ENCODE assay signal across 9 mouse cellular contexts in the genomic region with DNA sequence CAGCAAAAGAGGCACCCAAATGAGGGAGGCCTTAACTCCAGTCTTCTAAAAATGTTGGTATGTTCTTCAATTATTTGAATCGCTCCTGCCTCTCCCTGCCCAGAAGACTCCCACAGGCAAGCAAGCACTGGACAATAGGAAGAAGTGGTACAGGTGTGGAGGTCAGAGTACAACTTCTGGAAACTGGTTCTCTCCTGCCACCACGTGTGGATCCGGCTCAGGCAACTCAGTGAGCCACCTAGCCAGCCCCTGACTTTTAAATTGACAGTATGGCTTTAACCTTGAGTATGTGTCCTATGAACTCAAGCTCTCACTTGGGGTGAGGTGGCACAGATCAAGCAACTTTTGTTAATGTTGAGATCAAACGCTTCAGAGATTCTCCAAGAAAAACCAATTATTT. TPM values are rescaled to one million over a fixed set of nuclear protein-coding genes. Genes with fewer than 3 reads are reported as not detected.
DNase-seq lines count a peak whose midpoint lies in the region; ATAC-seq and TF ChIP-seq lines count a peak whose summit lies in the region.
"Had no signal": no experiment of that assay in that cellular context is flagged by ENCODE, and none has a peak within 500 bp of the region (broad histone marks: within the 10 kb centered on the region; RNA-seq: fewer than 3 reads in every experiment).

No protein-coding gene starts in this region.

- H3K4me1 ChIP-seq in heart, adult 2 months (ENCODE audit: control insufficient read depth, insufficient read depth, low read length) = peaks cover 7% of the 10 kb centered on the region
- H3K4me1 ChIP-seq in bone marrow, adult 2 months (ENCODE audit: control insufficient read depth, insufficient read depth, low read length) = peaks cover 2% of the 10 kb centered on the region
- H3K4me1 ChIP-seq in intestine, embryonic 14.5 days (replicated peaks; ENCODE audit: control insufficient read depth, insufficient read depth, low read length) = peaks cover 12% of the 10 kb centered on the region
- H3K4me1 ChIP-seq in midbrain, embryonic 11.5 days (ENCODE audit: control insufficient read depth, insufficient read depth, low read length) = peaks cover 7% of the 10 kb centered on the region
- peaks cover 5% of the 10 kb centered on the region for H3K4me1 ChIP-seq in lung, adult 2 months (ENCODE audit: control insufficient read depth, insufficient read depth, low read length)

- peaks cover 2% of the 10 kb centered on the region for H3K79me2 ChIP-seq in heart, adult 2 months (replicated peaks; ENCODE audit: control insufficient read depth, insufficient read depth, low read length)

- peak overlapping the region; percentile 82 for H3K27ac ChIP-seq in heart, adult 2 months
- no peak overlapping the region for H3K27ac ChIP-seq in bone marrow, adult 2 months (ENCODE audit: control insufficient read depth, insufficient read depth, low read depth, low read length, poor library complexity)
- H3K27ac ChIP-seq in intestine, embryonic 14.5 days (ENCODE audit: low read depth) = peak overlapping the region; percentile 43; the same call in 1 of the 2 replicates
- no peak overlapping the region for H3K27ac ChIP-seq in midbrain, embryonic 11.5 days (ENCODE audit: low read depth, low read length)

- no peak for TF ChIP-seq POLR2A in heart, adult 2 months (IDR thresholded peaks at IDR 0.05; ENCODE audit: insufficient read depth, low read depth, low read length)
- TF ChIP-seq POLR2A in bone marrow, adult 2 months (IDR thresholded peaks at IDR 0.05; ENCODE audit: borderline replicate concordance, control insufficient read depth, low read depth, low read length) = no peak
- no peak for TF ChIP-seq POLR2A in lung, adult 2 months (IDR thresholded peaks at IDR 0.05; ENCODE audit: borderline replicate concordance, extremely low read depth, low read depth, low read length)

- H3K4me3 ChIP-seq in heart, adult 2 months = peak overlapping the region; percentile 93
- H3K4me3 ChIP-seq in bone marrow, adult 2 months (replicated peaks; ENCODE audit: control insufficient read depth, low read depth, low read length) = peak overlapping the region; percentile 54
- peak overlapping the region; percentile 79 for H3K4me3 ChIP-seq in intestine, embryonic 14.5 days (ENCODE audit: low read depth, low read length)
- H3K4me3 ChIP-seq in midbrain, embryonic 11.5 days (ENCODE audit: low read depth, low read length) = peak overlapping the region; percentile 88
- no peak overlapping the region for H3K4me3 ChIP-seq in lung, adult 2 months (replicated peaks; ENCODE audit: extremely low read depth, low read depth, low read length)

- ATAC-seq in intestine, embryonic 14.5 days (replicated peaks; ENCODE audit: low FRiP score, low TSS enrichment, low read depth) = no peak
- no peak for ATAC-seq in midbrain, embryonic 11.5 days (ENCODE audit: low FRiP score)

- no peaks in the 10 kb centered on the region for H3K9me3 ChIP-seq in intestine, embryonic 14.5 days (ENCODE audit: control insufficient read depth, low read length)
- H3K9me3 ChIP-seq in midbrain, embryonic 11.5 days (ENCODE audit: control insufficient read depth, low read length) = no peaks in the 10 kb centered on the region

- H3K9ac ChIP-seq in heart, adult 2 months (ENCODE audit: low read depth, low read length) = peak overlapping the region; percentile 43; the same call in 1 of the 2 replicates
- peak overlapping the region; percentile 92 for H3K9ac ChIP-seq in intestine, embryonic 14.5 days (ENCODE audit: low read length)
- H3K9ac ChIP-seq in midbrain, embryonic 11.5 days (ENCODE audit: low read length) = peak overlapping the region; percentile 90

- intact Hi-C loops in heart, adult 2 months (cut with DNase I) = loop anchor here (2.0 to 10.0 kb wide), 2 partner anchors 22 to 428 kb away; a partner anchor contains a TSS
- intact Hi-C loops in heart, postnatal 14 days (cut with DNase I) = no loop called here

- H3K4me2 ChIP-seq in intestine, embryonic 14.5 days (ENCODE audit: low read length) = peak overlapping the region; percentile 82
- H3K4me2 ChIP-seq in midbrain, embryonic 11.5 days = peak overlapping the region; percentile 75

- no peak for TF ChIP-seq CTCF in heart, adult 2 months (IDR thresholded peaks at IDR 0.05)
- TF ChIP-seq CTCF in bone marrow, adult 2 months (IDR thresholded peaks at IDR 0.05; ENCODE audit: control insufficient read depth, insufficient read depth, low read length) = no peak
- no peak for TF ChIP-seq CTCF in lung, adult 2 months (IDR thresholded peaks at IDR 0.05; ENCODE audit: insufficient read depth, low read length)

- DNase-seq in heart, adult 2 months = no peak
- DNase-seq in heart, postnatal 14 days = no peak
- peak; percentile 56 for DNase-seq in intestine, embryonic 14.5 days (ENCODE audit: low spot score)
- no peak for DNase-seq in midbrain, embryonic 11.5 days (ENCODE audit: low spot score, missing footprints)
- DNase-seq in embryo, embryonic 9.5 days (ENCODE audit: extremely low spot score) = no peak
- DNase-seq in lung, adult 2 months = no peak
- DNase-seq in adrenal gland, postnatal 14 days = no peak

- WGBS in heart, adult 2 months = 4% methylated on average over 4 of the region's 4 CpGs
- 9% methylated on average over 4 of the region's 4 CpGs for WGBS in bone marrow, adult 2 months
- 2% methylated on average over 4 of the region's 4 CpGs for WGBS in intestine, embryonic 14.5 days
- WGBS in midbrain, embryonic 11.5 days = 9% methylated on average over 4 of the region's 4 CpGs
- 8% methylated on average over 4 of the region's 4 CpGs for WGBS in lung, adult 2 months

- TF ChIP-seq EP300 in heart, adult 2 months (IDR thresholded peaks at IDR 0.05; ENCODE audit: insufficient read depth, low read depth, low read length) = no peak

- peaks cover 4% of the 10 kb centered on the region; the same call in 1 of the 2 replicates for H3K36me3 ChIP-seq in heart, adult 2 months (ENCODE audit: control insufficient read depth, insufficient read depth, low read length)
- H3K36me3 ChIP-seq in intestine, embryonic 14.5 days (ENCODE audit: control insufficient read depth, insufficient read depth, low read length) = peaks cover 13% of the 10 kb centered on the region
- H3K36me3 ChIP-seq in midbrain, embryonic 11.5 days (ENCODE audit: control insufficient read depth, insufficient read depth, low read length) = no peaks in the 10 kb centered on the region

- no peaks in the 10 kb centered on the region for H3K27me3 ChIP-seq in heart, adult 2 months (ENCODE audit: control insufficient read depth, insufficient read depth, low read length)
- no peaks in the 10 kb centered on the region for H3K27me3 ChIP-seq in intestine, embryonic 14.5 days (replicated peaks; ENCODE audit: control insufficient read depth, insufficient read depth, low read length)
- H3K27me3 ChIP-seq in midbrain, embryonic 11.5 days (ENCODE audit: control insufficient read depth, insufficient read depth, low read length) = no peaks in the 10 kb centered on the region
- H3K27me3 ChIP-seq: Patski had no signal

RNA-seq across cellular contexts. Expression of a gene that starts 0.8 kb away (rescaled TPM):
- total RNA-seq in heart, adult 2 months (2021) = 100 to 1,000 TPM; 213 to 237 TPM
- 205 and 285 TPM in 2 replicates for polyA plus RNA-seq in heart, adult 2 months (2012; rRNA removed)
- total RNA-seq in heart, postnatal 14 days (2021) = 100 to 1,000 TPM; 161 to 183 TPM
- polyA plus RNA-seq in bone marrow, adult 2 months (2011; ENCODE audit: insufficient read depth, insufficient read length, low replicate concordance, missing spikeins) = 70.0 and 74.4 TPM in 2 replicates
- 346 and 405 TPM in 2 replicates for polyA plus RNA-seq in intestine, embryonic 14.5 days (2014; fragmentation: Nextera tagmentation; extraction: Ambion mirVana)
- polyA plus RNA-seq in midbrain, embryonic 11.5 days (2014; fragmentation: Nextera tagmentation; extraction: Ambion mirVana) = 166 and 185 TPM in 2 replicates
- polyA plus RNA-seq in lung, adult 2 months (2012; rRNA removed) = 37.3 and 48.5 TPM in 2 replicates
- total RNA-seq in adrenal gland, postnatal 14 days (2021) = 117 and 127 TPM in 2 replicates

RNA-seq across cellular contexts. Expression of a gene that starts 22.7 kb away (rescaled TPM):
- total RNA-seq in heart, adult 2 months (2021) = 10 to 100 TPM in 1 of 2 experiments, 1 to 10 TPM in 1; 9.4 to 10.2 TPM
- 16.7 and 22.1 TPM in 2 replicates for polyA plus RNA-seq in heart, adult 2 months (2012; rRNA removed)
- 10 to 100 TPM; 12.2 to 12.8 TPM for total RNA-seq in heart, postnatal 14 days (2021)
- 4.7 and 7.6 TPM in 2 replicates for polyA plus RNA-seq in bone marrow, adult 2 months (2011; ENCODE audit: insufficient read depth, insufficient read length, low replicate concordance, missing spikeins)
- 9.4 and 9.7 TPM in 2 replicates for polyA plus RNA-seq in intestine, embryonic 14.5 days (2014; fragmentation: Nextera tagmentation; extraction: Ambion mirVana)
- 5.0 and 5.6 TPM in 2 replicates for polyA plus RNA-seq in midbrain, embryonic 11.5 days (2014; fragmentation: Nextera tagmentation; extraction: Ambion mirVana)
- 13.0 and 15.2 TPM in 2 replicates for polyA plus RNA-seq in lung, adult 2 months (2012; rRNA removed)
- 7.5 and 9.2 TPM in 2 replicates for total RNA-seq in adrenal gland, postnatal 14 days (2021)

Comparison
In these comparisons a context has a peak if more than half of its experiments do, and no peak if none do; other contexts are left out.
1. H3K27ac ChIP-seq: peak in heart, adult 2 months (single experiment) and intestine, embryonic 14.5 days (single experiment); none in bone marrow, adult 2 months (single experiment) and midbrain, embryonic 11.5 days (single experiment).
2. Peak in every context shown above with its lines, with median percentiles within 50 percentile points of each other: H3K9ac ChIP-seq.